Mouse (Mus musculus): ENCODE measurements around the gene Ptgds. TPM values are rescaled to one million over a fixed set of nuclear protein-coding genes. Genes with fewer than 3 reads are reported as not detected.

The Ptgds gene
- polyA plus RNA-seq, 1 experiment from 2014 or later: 6.1 TPM

GRCm38 (mm10) chr2:25496462-25496861 is 26.6 kb upstream of the Ptgds start:
- DNase-seq (ENCODE audit: low spot score) (peak; percentile 41), ATAC-seq (no peak)
- H3K36me3 ChIP-seq (ENCODE audit: insufficient read depth, low read length): no peaks in the 10 kb centered on the region
- H3K9me3 ChIP-seq (ENCODE audit: low read length): no peaks in the 10 kb centered on the region
- no peak overlapping the region for H3K4me3 ChIP-seq (ENCODE audit: low read depth, low read length)
- H3K27me3 ChIP-seq (replicated peaks; ENCODE audit: insufficient read depth, low read length): no peaks in the 10 kb centered on the region
- TF ChIP-seq EP300 (IDR thresholded peaks at IDR 0.05) (no peak), CTCF (IDR thresholded peaks at IDR 0.05) (peak; percentile 66)
- H3K9ac ChIP-seq (replicated peaks; ENCODE audit: low read depth): no peak overlapping the region
- WGBS: 48% methylated on average over 4 of the region's 4 CpGs
- no peak overlapping the region for H3K4me2 ChIP-seq (replicated peaks; ENCODE audit: low read depth, low read length)
- peaks cover 7% of the 10 kb centered on the region; the same call in 1 of the 2 replicates for H3K4me1 ChIP-seq (ENCODE audit: insufficient read depth, low read depth, low read length)
- H3K27ac ChIP-seq (ENCODE audit: low read length): no peak overlapping the region

GRCm38 (mm10) chr2:25493476-25493961 is 23.7 kb upstream of the Ptgds start, which contains the start of gene Lcn12:
TSS of gene Lcn12 (minus strand) at chr2:25493911.
- TF ChIP-seq CTCF (IDR thresholded peaks at IDR 0.05) (no peak), EP300 (IDR thresholded peaks at IDR 0.05) (no peak)
- no peak within 1 kb of the TSS for H3K9ac ChIP-seq (replicated peaks; ENCODE audit: low read depth)
- H3K4me3 ChIP-seq (ENCODE audit: low read depth, low read length): no peak within 1 kb of the TSS
- no peak for DNase-seq (ENCODE audit: low spot score)
- no peaks in the 10 kb centered on the region for H3K9me3 ChIP-seq (ENCODE audit: low read length)
- no peaks in the 10 kb centered on the region for H3K4me1 ChIP-seq (ENCODE audit: insufficient read depth, low read depth, low read length)
- 75% methylated on average over 5 of the region's 5 CpGs for WGBS
- H3K4me2 ChIP-seq (replicated peaks; ENCODE audit: low read depth, low read length): no peak within 1 kb of the TSS
- no peaks in the 10 kb centered on the region for H3K27me3 ChIP-seq (replicated peaks; ENCODE audit: insufficient read depth, low read length)
- H3K36me3 ChIP-seq (ENCODE audit: insufficient read depth, low read length): no peaks in the 10 kb centered on the region
- no peak for ATAC-seq
- no peak within 1 kb of the TSS for H3K27ac ChIP-seq (ENCODE audit: low read length)

- DNase-seq (ENCODE audit: low spot score) (no peak), ATAC-seq (no peak)
- Histone ChIP-seq H3K27me3 (replicated peaks; ENCODE audit: insufficient read depth, low read length) (no peaks in the 10 kb centered on the region), H3K9me3 (ENCODE audit: low read length) (no peaks in the 10 kb centered on the region), H3K4me2 (replicated peaks; ENCODE audit: low read depth, low read length) (no peak overlapping the region), H3K4me1 (ENCODE audit: insufficient read depth, low read depth, low read length) (no peaks in the 10 kb centered on the region), H3K4me3 (ENCODE audit: low read depth, low read length) (no peak overlapping the region), H3K27ac (ENCODE audit: low read length) (no peak overlapping the region), H3K36me3 (ENCODE audit: insufficient read depth, low read length) (no peaks in the 10 kb centered on the region), H3K9ac (replicated peaks; ENCODE audit: low read depth) (no peak overlapping the region)
- TF ChIP-seq CTCF (IDR thresholded peaks at IDR 0.05): no peak
- TF ChIP-seq EP300 (IDR thresholded peaks at IDR 0.05): no peak
- WGBS: 68% methylated on average over 5 of the region's 5 CpGs
Measured at GRCm38 (mm10) chr2:25492988-25493387, 23.1 kb upstream of the Ptgds start.

- ATAC-seq (no peak), DNase-seq (ENCODE audit: low spot score) (no peak)
- H3K27ac ChIP-seq (ENCODE audit: low read length): no peak overlapping the region
- H3K36me3 ChIP-seq (ENCODE audit: insufficient read depth, low read length): no peaks in the 10 kb centered on the region
- no peak for TF ChIP-seq EP300 (IDR thresholded peaks at IDR 0.05)
- TF ChIP-seq CTCF (IDR thresholded peaks at IDR 0.05): no peak
- H3K9me3 ChIP-seq (ENCODE audit: low read length): no peaks in the 10 kb centered on the region
- H3K4me1 ChIP-seq (ENCODE audit: insufficient read depth, low read depth, low read length): no peaks in the 10 kb centered on the region
- no peaks in the 10 kb centered on the region for H3K27me3 ChIP-seq (replicated peaks; ENCODE audit: insufficient read depth, low read length)
- no peak overlapping the region for H3K4me2 ChIP-seq (replicated peaks; ENCODE audit: low read depth, low read length)
- WGBS: 68% methylated on average over 7 of the region's 7 CpGs
- H3K4me3 ChIP-seq (ENCODE audit: low read depth, low read length): no peak overlapping the region
- H3K9ac ChIP-seq (replicated peaks; ENCODE audit: low read depth): no peak overlapping the region
Measured at GRCm38 (mm10) chr2:25488671-25489068, 18.8 kb upstream of the Ptgds start.

- H3K36me3 ChIP-seq (ENCODE audit: insufficient read depth, low read length): no peaks in the 10 kb centered on the region
- DNase-seq (ENCODE audit: low spot score): no peak
- H3K4me2 ChIP-seq (replicated peaks; ENCODE audit: low read depth, low read length): no peak overlapping the region
- no peak for ATAC-seq
- TF ChIP-seq CTCF (IDR thresholded peaks at IDR 0.05) (no peak), EP300 (IDR thresholded peaks at IDR 0.05) (no peak)
- WGBS: 59% methylated on average over 6 of the region's 6 CpGs
- no peak overlapping the region for H3K4me3 ChIP-seq (ENCODE audit: low read depth, low read length)
- no peaks in the 10 kb centered on the region for H3K27me3 ChIP-seq (replicated peaks; ENCODE audit: insufficient read depth, low read length)
- H3K9ac ChIP-seq (replicated peaks; ENCODE audit: low read depth): no peak overlapping the region
- no peaks in the 10 kb centered on the region for H3K4me1 ChIP-seq (ENCODE audit: insufficient read depth, low read depth, low read length)
- H3K9me3 ChIP-seq (ENCODE audit: low read length): no peaks in the 10 kb centered on the region
- H3K27ac ChIP-seq (ENCODE audit: low read length): no peak overlapping the region
Measured at GRCm38 (mm10) chr2:25487965-25488670, 18.3 kb upstream of the Ptgds start.

- WGBS: 63% methylated on average over 11 of the region's 11 CpGs
Measured at GRCm38 (mm10) chr2:25484901-25485647, 15.2 kb upstream of the Ptgds start.

More at GRCm38 (mm10) chr2:25484901-25485647, 15.2 kb upstream of the Ptgds start:
- H3K36me3 ChIP-seq (ENCODE audit: insufficient read depth, low read length): no peaks in the 10 kb centered on the region
- no peak overlapping the region for H3K9ac ChIP-seq (replicated peaks; ENCODE audit: low read depth)
- no peak overlapping the region for H3K27ac ChIP-seq (ENCODE audit: low read length)
- no peak for DNase-seq (ENCODE audit: low spot score)
- H3K4me3 ChIP-seq (ENCODE audit: low read depth, low read length): no peak overlapping the region
- H3K4me1 ChIP-seq (ENCODE audit: insufficient read depth, low read depth, low read length): no peaks in the 10 kb centered on the region
- ATAC-seq: no peak
- no peak for TF ChIP-seq CTCF (IDR thresholded peaks at IDR 0.05)
- TF ChIP-seq EP300 (IDR thresholded peaks at IDR 0.05): no peak
- H3K4me2 ChIP-seq (replicated peaks; ENCODE audit: low read depth, low read length): no peak overlapping the region
- H3K9me3 ChIP-seq (ENCODE audit: low read length): no peaks in the 10 kb centered on the region
- H3K27me3 ChIP-seq (replicated peaks; ENCODE audit: insufficient read depth, low read length): no peaks in the 10 kb centered on the region

Data from lung, postnatal 0 days (tissue).